Mouse (Mus musculus): ENCODE results near the gene Banf2. TPM values are rescaled to one million over a fixed set of nuclear protein-coding genes. Genes with fewer than 3 reads are reported as not detected.

The Banf2 gene
- polyA plus RNA-seq (2015; fragmentation: Nextera tagmentation; extraction: Ambion mirVana), result not detected in 2 replicates

- no peak within 1 kb of the TSS for H3K4me3 ChIP-seq
- no peaks in the 10 kb centered on the region for H3K4me1 ChIP-seq (replicated peaks)
- H3K27me3 ChIP-seq, result no peaks in the 10 kb centered on the region
- 88% methylated on average over 2 of the region's 2 CpGs for WGBS
- H3K27ac ChIP-seq (replicated peaks), result no peak within 1 kb of the TSS
- no peak within 1 kb of the TSS for H3K4me2 ChIP-seq
- H3K9me3 ChIP-seq, result no peaks in the 10 kb centered on the region
- no peak for ATAC-seq (ENCODE audit: low read depth)
- H3K36me3 ChIP-seq, result no peaks in the 10 kb centered on the region
- no peak within 1 kb of the TSS for H3K9ac ChIP-seq
Measured at GRCm38 (mm10) chr2:144032664-144033063, at the start of gene Banf2. Gene Banf2 (plus strand): TSS chr2:144033059.

- H3K27ac ChIP-seq (replicated peaks), result no peak overlapping the region
- no peak overlapping the region for H3K4me3 ChIP-seq
- H3K36me3 ChIP-seq, result peaks cover 5% of the 10 kb centered on the region; the same call in 1 of the 2 replicates
- no peak for ATAC-seq (ENCODE audit: low read depth)
- no peak overlapping the region for H3K4me2 ChIP-seq
- H3K4me1 ChIP-seq (replicated peaks), result peaks cover 3% of the 10 kb centered on the region; the same call in 1 of the 2 replicates
- no peak overlapping the region for H3K9ac ChIP-seq
- WGBS, result 81% methylated on average over 2 of the region's 2 CpGs
- H3K27me3 ChIP-seq, result no peaks in the 10 kb centered on the region
- no peaks in the 10 kb centered on the region for H3K9me3 ChIP-seq
Measured at GRCm38 (mm10) chr2:143983482-143983881, 49.4 kb upstream of the Banf2 start.

- Histone ChIP-seq H3K4me2 (no peak overlapping the region), H3K36me3 (peaks cover 5% of the 10 kb centered on the region; the same call in 1 of the 2 replicates), H3K4me3 (no peak overlapping the region), H3K27me3 (no peaks in the 10 kb centered on the region), H3K9ac (no peak overlapping the region), H3K9me3 (no peaks in the 10 kb centered on the region), H3K4me1 (replicated peaks) (peaks cover 17% of the 10 kb centered on the region), H3K27ac (replicated peaks) (no peak overlapping the region)
- ATAC-seq (ENCODE audit: low read depth), result no peak
- 80% methylated on average over 2 of the region's 2 CpGs for WGBS
Measured at GRCm38 (mm10) chr2:143987485-143987884, 45.4 kb upstream of the Banf2 start.

- H3K27ac ChIP-seq (replicated peaks), result no peak overlapping the region
- WGBS, result 87% methylated on average over 3 of the region's 3 CpGs
- H3K36me3 ChIP-seq, result peaks cover 5% of the 10 kb centered on the region; the same call in 1 of the 2 replicates
- H3K9me3 ChIP-seq, result no peaks in the 10 kb centered on the region
- H3K4me2 ChIP-seq, result no peak overlapping the region
- ATAC-seq (ENCODE audit: low read depth), result no peak
- no peak overlapping the region for H3K9ac ChIP-seq
- no peak overlapping the region for H3K4me3 ChIP-seq
- H3K27me3 ChIP-seq, result no peaks in the 10 kb centered on the region
- peaks cover 17% of the 10 kb centered on the region for H3K4me1 ChIP-seq (replicated peaks)
Measured at GRCm38 (mm10) chr2:143988016-143988415, 44.8 kb upstream of the Banf2 start.

GRCm38 (mm10) chr2:143990997-143991396 lies 41.9 kb upstream of the Banf2 start:
- Histone ChIP-seq H3K27ac (replicated peaks) (no peak overlapping the region), H3K27me3 (no peaks in the 10 kb centered on the region), H3K4me2 (no peak overlapping the region), H3K36me3 (no peaks in the 10 kb centered on the region), H3K4me3 (no peak overlapping the region), H3K9ac (no peak overlapping the region), H3K9me3 (no peaks in the 10 kb centered on the region), H3K4me1 (replicated peaks) (peaks cover 14% of the 10 kb centered on the region)
- 24% methylated on average over 1 of the region's 1 CpGs for WGBS
- no peak for ATAC-seq (ENCODE audit: low read depth)

GRCm38 (mm10) chr2:143991964-143992672 lies 40.7 kb upstream of the Banf2 start:
- H3K27me3 ChIP-seq, result no peaks in the 10 kb centered on the region
- no peak overlapping the region for H3K4me2 ChIP-seq
- ATAC-seq (ENCODE audit: low read depth), result no peak
- no peak overlapping the region for H3K27ac ChIP-seq (replicated peaks)
- peaks cover 14% of the 10 kb centered on the region for H3K4me1 ChIP-seq (replicated peaks)
- 93% methylated on average over 7 of the region's 7 CpGs for WGBS
- H3K4me3 ChIP-seq, result no peak overlapping the region
- no peak overlapping the region for H3K9ac ChIP-seq
- no peaks in the 10 kb centered on the region for H3K9me3 ChIP-seq
- no peaks in the 10 kb centered on the region for H3K36me3 ChIP-seq

- Histone ChIP-seq H3K36me3 (no peaks in the 10 kb centered on the region), H3K4me3 (no peak overlapping the region), H3K27ac (replicated peaks) (no peak overlapping the region), H3K27me3 (no peaks in the 10 kb centered on the region), H3K4me1 (replicated peaks) (peaks cover 14% of the 10 kb centered on the region), H3K9ac (no peak overlapping the region), H3K9me3 (no peaks in the 10 kb centered on the region), H3K4me2 (no peak overlapping the region)
- no peak for ATAC-seq (ENCODE audit: low read depth)
- whole genome bisulfite sequencing, result 91% methylated on average over 1 of the region's 1 CpGs
Measured at GRCm38 (mm10) chr2:143992977-143993376, 39.9 kb upstream of the Banf2 start.

GRCm38 (mm10) chr2:144002229-144002984 lies 30.5 kb upstream of the Banf2 start:
- no peak overlapping the region for H3K4me3 ChIP-seq
- H3K36me3 ChIP-seq, result no peaks in the 10 kb centered on the region
- peaks cover 33% of the 10 kb centered on the region for H3K4me1 ChIP-seq (replicated peaks)
- WGBS, result 91% methylated on average over 5 of the region's 5 CpGs
- no peak overlapping the region for H3K9ac ChIP-seq
- no peak for ATAC-seq (ENCODE audit: low read depth)
- H3K4me2 ChIP-seq, result no peak overlapping the region
- no peak overlapping the region for H3K27ac ChIP-seq (replicated peaks)
- no peaks in the 10 kb centered on the region for H3K9me3 ChIP-seq
- H3K27me3 ChIP-seq, result no peaks in the 10 kb centered on the region

GRCm38 (mm10) chr2:144003544-144003943 lies 29.3 kb upstream of the Banf2 start:
- Histone ChIP-seq H3K27me3 (no peaks in the 10 kb centered on the region), H3K4me1 (replicated peaks) (peaks cover 43% of the 10 kb centered on the region), H3K9ac (no peak overlapping the region), H3K36me3 (no peaks in the 10 kb centered on the region), H3K9me3 (no peaks in the 10 kb centered on the region), H3K27ac (replicated peaks) (no peak overlapping the region), H3K4me3 (no peak overlapping the region), H3K4me2 (no peak overlapping the region)
- ATAC-seq (ENCODE audit: low read depth), result no peak
- whole genome bisulfite sequencing, result 67% methylated on average over 2 of the region's 2 CpGs

GRCm38 (mm10) chr2:144005166-144005955 lies 27.5 kb upstream of the Banf2 start:
- H3K36me3 ChIP-seq, result no peaks in the 10 kb centered on the region
- ATAC-seq (ENCODE audit: low read depth), result no peak
- no peaks in the 10 kb centered on the region for H3K9me3 ChIP-seq
- no peak overlapping the region for H3K4me2 ChIP-seq
- H3K27ac ChIP-seq (replicated peaks), result no peak overlapping the region
- H3K4me1 ChIP-seq (replicated peaks), result peaks cover 59% of the 10 kb centered on the region
- 84% methylated on average over 6 of the region's 6 CpGs for WGBS
- no peak overlapping the region for H3K4me3 ChIP-seq
- no peak overlapping the region for H3K9ac ChIP-seq
- no peaks in the 10 kb centered on the region for H3K27me3 ChIP-seq

- WGBS, result 77% methylated on average over 6 of the region's 6 CpGs
- H3K4me2 ChIP-seq, result no peak overlapping the region
- no peaks in the 10 kb centered on the region for H3K27me3 ChIP-seq
- H3K4me3 ChIP-seq, result no peak overlapping the region
- no peaks in the 10 kb centered on the region for H3K36me3 ChIP-seq
- H3K9me3 ChIP-seq, result no peaks in the 10 kb centered on the region
- H3K27ac ChIP-seq (replicated peaks), result no peak overlapping the region
- H3K4me1 ChIP-seq (replicated peaks), result peaks cover 61% of the 10 kb centered on the region
- ATAC-seq (ENCODE audit: low read depth), result no peak
- H3K9ac ChIP-seq, result 0 out of 2 replicates have a peak overlapping the region, but pooled peaks have one; percentile 8
Measured at GRCm38 (mm10) chr2:144006686-144007085, 26.2 kb upstream of the Banf2 start.

GRCm38 (mm10) chr2:144007211-144007610 lies 25.6 kb upstream of the Banf2 start:
- no peaks in the 10 kb centered on the region for H3K27me3 ChIP-seq

More at GRCm38 (mm10) chr2:144007211-144007610, 25.6 kb upstream of the Banf2 start:
- H3K36me3 ChIP-seq, result no peaks in the 10 kb centered on the region
- 94% methylated on average over 4 of the region's 4 CpGs for WGBS
- no peak overlapping the region for H3K27ac ChIP-seq (replicated peaks)
- no peak overlapping the region for H3K4me2 ChIP-seq
- no peak for ATAC-seq (ENCODE audit: low read depth)
- H3K4me1 ChIP-seq (replicated peaks), result peaks cover 61% of the 10 kb centered on the region
- H3K9me3 ChIP-seq, result no peaks in the 10 kb centered on the region
- H3K4me3 ChIP-seq, result no peak overlapping the region
- H3K9ac ChIP-seq, result no peak overlapping the region
